21 mouse cellular contexts compared by ENCODE assay signal in the genomic region with DNA sequence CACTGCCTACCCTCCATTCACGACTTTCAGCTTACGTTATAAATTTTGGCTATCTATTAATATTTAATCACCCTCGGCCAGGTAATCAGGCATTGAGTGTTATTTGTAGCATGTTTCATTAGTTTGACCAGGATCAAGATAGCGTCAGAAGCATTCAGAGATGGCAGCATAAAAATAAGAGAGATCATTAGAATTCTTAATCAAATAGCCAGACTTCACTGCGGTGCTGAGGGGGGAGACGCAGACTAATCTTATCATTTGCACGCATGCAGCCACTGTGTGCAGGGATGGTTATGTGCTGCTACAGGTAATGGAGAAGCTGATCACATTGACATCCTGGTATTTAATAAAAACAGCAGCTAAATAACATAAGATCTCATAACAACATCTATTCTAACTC.
"Had no signal": no experiment of that assay in that cellular context is flagged by ENCODE, and none has a peak within 500 bp of the region (broad histone marks: within the 10 kb centered on the region; RNA-seq: fewer than 3 reads in every experiment).

No protein-coding gene starts in this region.

- ATAC-seq: forebrain, embryonic 13.5 days; forebrain, embryonic 14.5 days; forebrain, embryonic 15.5 days; forebrain, embryonic 16.5 days; forebrain, postnatal 0 days had no signal

- DNase-seq: cerebellum, adult 2 months; cerebellum, adult 8-10 months; cerebellum, adult 9-10 months; cerebellum, adult 9-11 months; cerebellum, postnatal 10 days; cerebellum, postnatal 14 days; cerebellum, postnatal 25 days; cerebellum, postnatal 36 days; embryo, embryonic 11 days; forebrain, postnatal 0 days; gastrocnemius, adult 2 months; gastrocnemius, postnatal 10 days; gastrocnemius, postnatal 14 days; gastrocnemius, postnatal 25 days; gastrocnemius, postnatal 36 days; heart, adult 18-20 months; heart, adult 2 months had no signal
